Comparison of ENCODE assay signal across 20 mouse cellular contexts in genomic region chr6:122283429-122283828, GRCm38 (mm10). TPM values are rescaled to one million over a fixed set of nuclear protein-coding genes. Genes with fewer than 3 reads are reported as not detected.
"Had no signal": no experiment of that assay in that cellular context is flagged by ENCODE, and none has a peak within 500 bp of the region (broad histone marks: within the 10 kb centered on the region; RNA-seq: fewer than 3 reads in every experiment).

No protein-coding gene starts in this region.

- H3K4me2 ChIP-seq: lung, embryonic 14.5 days; midbrain, embryonic 12.5 days; neural tube, embryonic 13.5 days; neural tube, embryonic 15.5 days; stomach, embryonic 15.5 days had no signal

- H3K9ac ChIP-seq: lung, embryonic 14.5 days; midbrain, embryonic 12.5 days; neural tube, embryonic 13.5 days; neural tube, embryonic 15.5 days; stomach, embryonic 15.5 days had no signal

- H3K27ac ChIP-seq: midbrain, embryonic 10.5 days; midbrain, embryonic 12.5 days; neural tube, embryonic 13.5 days; neural tube, embryonic 15.5 days; stomach, embryonic 15.5 days; stomach, postnatal 0 days had no signal

- DNase-seq: lung, adult 18-20 months; lung, embryonic 14.5 days; lung, postnatal 10 days; lung, postnatal 4 days; midbrain, embryonic 14.5 days; right cerebral cortex, postnatal 14 days; thymus, adult 2 months; thymus, postnatal 25 days had no signal

- H3K4me1 ChIP-seq: midbrain, embryonic 10.5 days; midbrain, embryonic 12.5 days; neural tube, embryonic 13.5 days; neural tube, embryonic 15.5 days; stomach, embryonic 15.5 days had no signal

- H3K36me3 ChIP-seq: midbrain, embryonic 10.5 days; midbrain, embryonic 12.5 days; neural tube, embryonic 13.5 days; neural tube, embryonic 15.5 days; stomach, embryonic 15.5 days had no signal

- H3K27me3 ChIP-seq: midbrain, embryonic 12.5 days; neural tube, embryonic 13.5 days; neural tube, embryonic 15.5 days; stomach, embryonic 15.5 days had no signal

- H3K9me3 ChIP-seq: midbrain, embryonic 10.5 days; midbrain, embryonic 12.5 days; neural tube, embryonic 13.5 days; neural tube, embryonic 15.5 days; stomach, embryonic 15.5 days had no signal

- H3K4me3 ChIP-seq: midbrain, embryonic 10.5 days; midbrain, embryonic 12.5 days; myocyte; neural tube, embryonic 13.5 days; neural tube, embryonic 15.5 days; stomach, embryonic 15.5 days had no signal

- ATAC-seq: midbrain, embryonic 16.5 days had no signal

RNA-seq across cellular contexts. Expression of gene Klrg1, which starts 0.7 kb away (rescaled TPM):
- total RNA-seq: megakaryocyte-erythroid progenitor cell, adult 5-6 weeks had no signal
- polyA plus RNA-seq: liver, embryonic 16.5 days; lung, embryonic 14.5 days; lung, embryonic 16.5 days; midbrain, embryonic 10.5 days; myocyte; neural tube, embryonic 11.5 days; stomach, embryonic 15.5 days had no signal
